Mouse (Mus musculus) heart, adult 2 months (tissue): Measurements from ENCODE around the gene Pheta1. TPM values are rescaled to one million over a fixed set of nuclear protein-coding genes. Genes with fewer than 3 reads are reported as not detected.

ENCODE experiments used
- DNase-seq, 2 experiments: peaks; one replicate each; pipeline ENCODE4 v3.0.0; 2021
- H3K27ac ChIP-seq: fragments of 200-600 bp; 2 replicates; pipeline ENCODE4 v1.8.1; 2022
- H3K27me3 ChIP-seq: fragments of 200-500 bp; 2 replicates; pipeline ENCODE4 v1.6.1; 2012; ENCODE audit warnings: mild to moderate bottlenecking, low read length, inconsistent platforms, mixed read lengths; ENCODE audit not compliant: control insufficient read depth, insufficient read depth
- H3K36me3 ChIP-seq: fragments of 200-500 bp; 2 replicates; pipeline ENCODE4 v1.6.1; 2012; ENCODE audit warnings: low read length, inconsistent platforms; ENCODE audit not compliant: control insufficient read depth, insufficient read depth
- H3K4me1 ChIP-seq: fragments of 200-500 bp; 2 replicates; pipeline ENCODE4 v1.6.1; 2011; ENCODE audit warnings: low read length; ENCODE audit not compliant: control insufficient read depth, insufficient read depth
- H3K4me3 ChIP-seq: fragments of 200-600 bp; 2 replicates; pipeline ENCODE4 v1.8.1; 2022
- H3K79me2 ChIP-seq: fragments of 200-500 bp; replicated peaks from 2 replicates; pipeline ENCODE4 v1.6.1; 2012; ENCODE audit warnings: mild to moderate bottlenecking, inconsistent platforms, low read length, moderate library complexity, mixed read lengths; ENCODE audit not compliant: control insufficient read depth, insufficient read depth
- H3K9ac ChIP-seq: fragments of 200-500 bp; 2 replicates; pipeline ENCODE4 v1.6.1; 2012; ENCODE audit warnings: low read depth, mild to moderate bottlenecking, control low read depth, inconsistent platforms, low read length, mixed read lengths
- CTCF ChIP-seq: fragments of 200-600 bp; IDR thresholded peaks from 2 replicates; pipeline ENCODE4 v1.8.1; 2022; ENCODE audit warnings: antibody characterized with exemption, mild to moderate bottlenecking, moderate library complexity
- EP300 ChIP-seq: fragments of 200-500 bp; IDR thresholded peaks from 2 replicates; pipeline ENCODE4 v1.6.1; 2011; ENCODE audit warnings: low read depth, low read length, control low read depth; ENCODE audit not compliant: insufficient read depth
- POLR2A ChIP-seq: fragments of 200-500 bp; IDR thresholded peaks from 2 replicates; pipeline ENCODE4 v1.6.1; 2011; ENCODE audit warnings: mild to moderate bottlenecking, low read depth, low read length, control low read depth; ENCODE audit not compliant: insufficient read depth
- WGBS: fragments of 180-500 bp; shearing (Covaris S2); methylation state at CpG from one replicate; pipeline ENCODE4 v1.1.7; 2018; 5-methylcytosine and 5-hydroxymethylcytosine counted together
- intact Hi-C: fragments of 180-260 bp; cut with DNase I; formaldehyde crosslinking; loops from one replicate; pipeline ENCODE4 v1.15.1; 2025
- polyA plus RNA-seq: library from polyadenylated mRNA; depleted of rRNA; stranded (reverse); fragments of >200 nt; gene quantifications from 2 replicates; pipeline ENCODE4 v1.2.3, GENCODE M21; 2012
- total RNA-seq, 2 experiments: library from RNA; stranded (reverse); gene quantifications; 2 replicates each; pipeline ENCODE4 v1.2.3; 2021

The Pheta1 gene
- total and polyA plus RNA-seq, 3 experiments = 9.3 to 12.5 (median 9.3) TPM

GRCm38 (mm10) chr5:121849478-121850349, 930 bp downstream of the Pheta1 start:
- Histone ChIP-seq H3K79me2 (no peaks in the 10 kb centered on the region; the same call in 1 of the 2 replicates), H3K36me3 (no peaks in the 10 kb centered on the region), H3K4me3 (peak overlapping the region; percentile 81), H3K9ac (peak overlapping the region; percentile 99), H3K27ac (peak overlapping the region; percentile 81), H3K4me1 (peaks cover 11% of the 10 kb centered on the region), H3K27me3 (no peaks in the 10 kb centered on the region)
- TF ChIP-seq POLR2A = no peak
- no peak for TF ChIP-seq EP300
- TF ChIP-seq CTCF = peak; percentile 31
- 33% methylated on average over 20 of the region's 20 CpGs for WGBS
- peak in 1 of 2 experiments; percentile 44 for DNase-seq
- intact Hi-C loops = loop anchor here (10.0 kb wide), 1 partner anchor 55 kb away; no protein-coding TSS in a partner anchor

- Histone ChIP-seq H3K79me2 (no peaks in the 10 kb centered on the region; the same call in 1 of the 2 replicates), H3K4me3 (no peak overlapping the region), H3K27ac (peak overlapping the region; percentile 31), H3K27me3 (no peaks in the 10 kb centered on the region), H3K36me3 (no peaks in the 10 kb centered on the region), H3K4me1 (peaks cover 7% of the 10 kb centered on the region), H3K9ac (peak overlapping the region; percentile 24; the same call in 1 of the 2 replicates)
- WGBS = 58% methylated on average over 9 of the region's 9 CpGs
- intact Hi-C loops = no loop called here
- DNase-seq = no peak
- no peak for TF ChIP-seq CTCF
- TF ChIP-seq EP300 = no peak
- TF ChIP-seq POLR2A = no peak
These were observed 4.7 kb downstream of the Pheta1 start for GRCm38 (mm10) chr5:121853368-121854051.

GRCm38 (mm10) chr5:121854768-121855167, 6.0 kb downstream of the Pheta1 start:
- Histone ChIP-seq H3K79me2 (no peaks in the 10 kb centered on the region), H3K9ac (no peak overlapping the region), H3K36me3 (no peaks in the 10 kb centered on the region), H3K27me3 (no peaks in the 10 kb centered on the region), H3K4me3 (no peak overlapping the region), H3K27ac (no peak overlapping the region), H3K4me1 (peaks cover 5% of the 10 kb centered on the region)
- TF ChIP-seq EP300 = no peak
- TF ChIP-seq CTCF = no peak
- TF ChIP-seq POLR2A = no peak
- WGBS = 59% methylated on average over 10 of the region's 10 CpGs
- intact Hi-C loops = no loop called here
- no peak for DNase-seq

GRCm38 (mm10) chr5:121856740-121857139, 8.0 kb downstream of the Pheta1 start:
- Histone ChIP-seq H3K27ac (no peak overlapping the region), H3K4me1 (no peaks in the 10 kb centered on the region; the same call in 1 of the 2 replicates), H3K9ac (no peak overlapping the region), H3K4me3 (no peak overlapping the region), H3K27me3 (no peaks in the 10 kb centered on the region), H3K36me3 (no peaks in the 10 kb centered on the region), H3K79me2 (no peaks in the 10 kb centered on the region)
- intact Hi-C loops = no loop called here
- DNase-seq = no peak
- TF ChIP-seq CTCF = no peak
- TF ChIP-seq POLR2A = no peak
- TF ChIP-seq EP300 = no peak
- 64% methylated on average over 11 of the region's 11 CpGs for WGBS

GRCm38 (mm10) chr5:121858427-121858826, 9.6 kb downstream of the Pheta1 start:
- TF ChIP-seq CTCF (no peak), EP300 (no peak), POLR2A (no peak)
- Histone ChIP-seq H3K27ac (no peak overlapping the region), H3K27me3 (no peaks in the 10 kb centered on the region), H3K4me3 (no peak overlapping the region), H3K4me1 (no peaks in the 10 kb centered on the region; the same call in 1 of the 2 replicates), H3K9ac (no peak overlapping the region), H3K36me3 (no peaks in the 10 kb centered on the region), H3K79me2 (no peaks in the 10 kb centered on the region)
- no peak for DNase-seq
- intact Hi-C loops = no loop called here
- WGBS = 79% methylated on average over 12 of the region's 12 CpGs
